Mouse (Mus musculus) kidney, adult 9 months (tissue): ENCODE data around the gene Palld.

Experiments
- DNase-seq: peaks from one replicate; pipeline ENCODE4 v3.0.0; 2022

Palld gene

DNA sequence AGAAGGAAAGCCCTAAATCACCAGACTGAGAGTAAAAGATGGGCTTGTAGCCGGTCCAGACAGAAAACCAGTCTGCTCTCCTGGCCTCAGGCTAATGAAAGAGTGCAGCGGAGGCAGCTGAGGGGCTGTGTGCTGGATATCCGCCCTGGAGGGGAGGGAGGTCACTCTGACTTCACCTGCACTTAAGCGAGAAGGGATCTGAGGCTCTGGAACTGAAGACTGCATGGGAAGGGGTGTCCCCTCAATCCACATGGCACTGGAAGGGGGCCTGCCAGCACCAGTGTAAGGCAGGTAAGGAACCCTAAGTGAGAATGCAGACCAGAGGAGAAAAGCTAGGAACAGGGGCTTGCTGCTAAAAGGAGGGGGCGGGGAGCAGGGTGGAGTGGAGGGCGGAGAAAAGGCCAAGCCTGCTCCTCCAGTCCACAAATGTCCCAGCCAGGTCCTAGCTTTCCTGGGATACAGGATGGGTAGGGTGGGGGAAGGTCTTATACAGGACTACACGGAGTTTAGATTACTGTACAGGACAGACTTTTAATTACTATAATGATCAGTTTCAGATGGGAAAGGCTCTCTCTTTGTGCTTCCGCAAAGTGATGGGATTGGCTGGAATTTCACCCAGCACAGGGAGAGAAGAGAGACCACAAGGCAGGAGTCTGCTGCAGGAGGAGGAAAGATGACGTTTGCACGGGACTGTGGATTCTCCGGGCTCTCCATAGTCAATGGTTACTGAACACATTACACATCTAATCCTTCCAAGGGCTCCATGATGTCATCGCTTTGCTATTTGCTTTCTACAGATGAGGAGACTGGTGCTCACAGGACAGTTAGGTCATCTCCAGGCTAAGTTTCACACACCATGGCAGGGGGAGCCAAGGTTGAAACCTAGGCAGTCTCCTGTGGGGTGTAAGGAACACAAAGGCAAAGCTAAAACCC is 278.7 kb downstream of the Palld start:
- DNase-seq: no peak

DNA sequence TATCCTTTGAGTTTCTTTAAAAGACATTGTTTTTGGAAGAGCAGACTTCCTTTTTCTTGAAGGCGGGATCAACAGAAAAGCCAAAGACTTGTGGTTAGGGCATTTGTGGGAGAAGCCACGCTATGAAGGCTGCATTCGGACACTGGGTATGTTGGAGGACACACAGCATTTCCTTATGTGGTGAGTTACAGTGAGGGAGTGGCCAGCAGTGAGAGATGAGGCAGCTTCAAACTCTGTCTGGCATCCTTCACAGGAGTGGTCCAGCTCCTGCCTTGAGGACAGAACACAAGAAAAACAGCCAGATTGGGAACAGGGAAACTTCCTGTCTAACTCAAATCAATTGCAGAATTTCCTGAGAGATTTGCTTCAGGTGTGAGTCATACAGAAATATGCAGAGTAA is 281.2 kb downstream of the Palld start:
- DNase-seq: no peak

DNA sequence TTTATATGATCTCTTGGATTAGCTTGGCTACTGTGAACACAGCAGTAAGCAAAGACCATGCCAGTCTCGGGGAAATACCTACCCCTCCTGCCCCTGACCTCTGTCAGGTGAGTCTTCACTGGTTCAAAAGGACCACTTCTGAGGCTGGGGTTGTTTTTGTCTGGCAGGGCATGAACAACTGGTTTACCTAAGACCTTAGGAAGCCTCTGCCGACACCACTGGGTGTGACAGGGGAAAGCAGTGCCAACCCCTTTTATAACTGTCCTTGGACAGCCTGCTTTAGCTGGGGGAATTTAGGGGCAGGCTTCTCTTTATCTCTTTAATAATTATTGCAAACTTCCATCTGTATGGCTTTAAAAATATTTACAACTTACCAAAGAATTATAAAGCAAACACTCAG is 284.8 kb downstream of the Palld start:
- no peak for DNase-seq

DNA sequence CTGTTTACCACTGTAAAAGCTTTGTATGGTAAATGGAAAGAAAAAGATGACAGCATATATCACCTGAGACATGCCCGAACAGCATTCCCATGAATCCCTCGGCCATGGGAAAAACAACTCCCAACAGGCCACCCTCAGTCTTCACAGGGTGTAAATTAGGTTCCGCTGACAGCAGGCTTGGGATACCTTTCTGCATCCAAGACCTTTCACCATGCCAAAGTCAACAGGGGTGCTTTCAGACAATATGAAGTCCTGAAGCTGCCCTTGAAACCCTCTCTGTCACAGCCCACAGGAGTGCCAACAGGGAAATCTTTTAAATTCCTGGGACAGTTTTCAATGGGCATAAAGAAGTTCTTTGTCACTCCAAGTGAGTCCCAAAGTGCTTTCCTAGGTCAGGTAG is 285.4 kb downstream of the Palld start:
- DNase-seq: no peak

DNA sequence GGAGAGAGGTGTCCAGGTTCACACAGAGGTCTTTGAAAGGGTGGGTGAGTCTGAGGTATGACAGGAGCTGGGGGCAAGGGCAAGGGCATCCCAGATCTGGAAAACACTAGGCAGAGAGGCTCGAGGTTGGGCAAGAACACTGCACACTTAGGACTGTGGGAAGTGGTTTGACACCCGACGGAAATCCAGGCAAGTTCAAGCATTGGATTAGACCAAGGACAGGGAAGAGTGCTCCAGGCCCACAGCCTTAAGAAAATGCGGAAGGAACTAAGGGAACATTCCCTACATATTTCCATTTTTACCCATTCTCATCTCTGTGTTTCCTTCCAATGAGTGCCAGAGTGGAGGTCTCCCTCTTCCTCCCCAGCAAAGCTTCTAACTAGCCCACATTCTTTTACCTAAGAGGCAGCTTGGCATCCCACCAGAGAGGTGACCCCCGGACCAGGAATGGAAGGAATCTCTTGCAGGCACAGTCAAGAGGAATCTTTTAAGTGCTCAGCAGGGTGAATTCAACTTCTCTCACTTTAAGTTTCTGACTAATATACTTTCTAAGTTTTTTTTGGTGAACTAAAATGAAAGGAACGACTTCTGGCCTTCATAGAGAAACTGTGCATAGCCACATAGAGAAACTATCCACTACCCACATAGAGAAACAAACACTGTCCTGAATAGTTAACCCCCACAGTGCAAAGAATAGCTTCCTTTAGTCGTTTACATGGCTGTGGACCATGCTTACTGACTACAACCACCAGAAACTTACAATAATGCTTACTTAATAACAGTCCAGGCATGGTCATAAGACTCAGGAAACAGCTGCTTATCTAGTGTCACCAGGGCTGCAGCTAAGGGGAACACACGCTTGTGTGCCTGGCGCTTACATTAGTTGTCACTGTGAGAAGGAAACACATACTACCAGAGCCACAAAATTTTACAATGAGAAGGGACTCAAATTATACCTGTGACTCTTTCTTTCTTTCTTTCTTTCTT is 286.5 kb downstream of the Palld start:
- DNase-seq: no peak

DNA sequence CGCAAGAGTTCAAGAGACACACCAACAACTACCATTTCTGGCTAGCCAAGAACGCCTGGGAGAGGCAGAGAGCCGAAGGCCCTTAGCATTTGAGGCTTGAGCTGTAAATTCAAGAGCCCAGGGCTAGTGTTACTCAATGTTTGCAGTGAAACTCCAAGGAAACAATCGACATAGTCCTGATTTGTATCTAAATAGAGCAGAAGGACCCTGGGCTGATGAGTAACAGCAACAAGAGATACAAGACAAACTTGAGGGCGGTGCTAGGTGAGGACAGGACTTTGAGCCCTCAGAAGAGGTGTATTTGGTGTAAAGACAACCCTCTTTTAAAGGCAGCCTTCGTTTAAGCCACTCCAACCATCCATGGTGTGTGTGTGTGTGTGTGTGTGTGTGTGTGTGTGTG is 290.7 kb downstream of the Palld start:
- DNase-seq: peak; percentile 27

DNA sequence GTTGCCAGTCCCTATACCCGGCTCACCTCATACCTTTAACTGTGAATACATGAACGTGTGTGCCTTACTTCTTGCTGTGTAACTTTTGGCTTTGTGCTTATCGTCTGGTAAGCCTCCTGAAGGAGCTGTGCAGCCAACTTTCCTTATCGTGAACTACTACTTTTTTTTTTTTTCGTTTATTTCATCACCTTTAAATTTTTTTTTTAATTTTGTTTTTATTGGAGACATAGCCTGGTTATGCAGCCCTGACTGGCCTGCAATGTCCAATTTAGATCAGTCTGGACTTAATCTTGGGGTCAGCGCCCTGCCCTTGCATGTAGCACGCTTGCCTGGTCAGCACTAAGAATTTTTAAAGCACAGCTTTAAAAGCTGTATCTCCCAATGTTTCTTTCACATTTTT is 291.4 kb downstream of the Palld start:
- peak; percentile 31 for DNase-seq

DNA sequence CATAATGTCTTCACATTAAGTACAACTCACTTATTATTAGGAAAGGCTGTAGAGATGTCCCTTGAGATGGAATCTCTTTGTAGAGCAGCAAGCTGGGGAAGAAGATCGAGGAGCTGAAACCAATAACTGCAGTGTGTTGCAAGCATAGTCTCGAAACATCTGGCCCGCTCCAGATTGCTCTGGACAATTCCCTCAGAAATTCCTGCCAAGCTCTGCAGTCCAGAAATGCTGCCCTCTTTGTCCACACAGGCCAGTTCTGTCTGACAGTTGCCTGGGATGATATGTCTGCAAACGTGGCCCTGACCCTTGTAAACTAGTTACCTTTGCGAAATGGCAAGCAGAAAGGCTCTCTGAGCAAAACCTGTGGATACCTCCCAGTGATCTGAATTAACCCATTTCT is 291.9 kb downstream of the Palld start:
- DNase-seq: no peak

DNA sequence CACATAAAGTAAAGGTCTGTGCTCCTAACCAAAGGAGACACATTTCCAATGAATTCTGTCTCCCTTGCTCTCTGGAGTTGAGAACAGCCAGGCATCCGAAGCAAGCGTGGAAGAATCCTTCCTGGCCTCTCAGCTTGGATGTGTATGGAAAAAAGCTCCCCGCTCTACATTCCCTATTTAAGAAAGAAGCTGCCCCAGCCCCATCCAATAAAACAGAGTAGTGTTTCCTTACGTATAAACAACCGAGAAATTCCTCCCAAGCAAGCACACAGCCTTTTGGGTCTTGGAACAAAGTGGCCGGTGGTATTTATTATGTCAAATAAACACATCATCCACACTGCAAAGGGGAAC is 295.1 kb downstream of the Palld start:
- no peak for DNase-seq

DNA sequence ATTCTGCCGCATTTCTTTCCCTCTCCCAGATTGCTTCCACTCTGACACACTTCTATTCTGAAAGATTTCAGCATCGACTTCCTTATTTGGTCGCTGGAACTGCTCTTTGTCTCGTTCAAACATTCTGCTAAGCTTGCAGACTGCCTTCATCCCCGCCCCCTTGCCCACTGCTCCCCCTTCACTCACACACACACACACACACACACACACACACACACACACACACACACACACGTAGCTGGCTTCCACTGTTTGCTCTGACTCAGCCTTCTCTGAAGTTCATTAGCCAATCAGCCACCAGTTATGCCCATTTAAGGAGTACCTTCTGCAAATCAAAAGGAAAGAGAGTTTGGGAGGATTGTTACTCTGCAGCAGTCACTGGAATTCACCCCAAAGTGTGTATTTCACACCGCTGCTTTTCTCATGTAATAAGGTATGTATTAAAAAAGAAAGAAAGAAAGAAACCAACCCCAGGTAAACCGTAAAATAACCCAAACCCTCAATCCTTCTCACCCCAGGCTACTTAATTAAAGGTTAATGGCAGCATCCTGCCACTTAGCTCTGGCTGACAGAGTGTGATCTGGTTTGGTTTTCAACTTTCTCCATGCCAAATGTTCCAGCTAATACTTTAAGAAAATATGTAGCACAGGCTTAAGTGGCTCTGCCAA is 295.6 kb downstream of the Palld start:
- DNase-seq: peak; percentile 85

DNA sequence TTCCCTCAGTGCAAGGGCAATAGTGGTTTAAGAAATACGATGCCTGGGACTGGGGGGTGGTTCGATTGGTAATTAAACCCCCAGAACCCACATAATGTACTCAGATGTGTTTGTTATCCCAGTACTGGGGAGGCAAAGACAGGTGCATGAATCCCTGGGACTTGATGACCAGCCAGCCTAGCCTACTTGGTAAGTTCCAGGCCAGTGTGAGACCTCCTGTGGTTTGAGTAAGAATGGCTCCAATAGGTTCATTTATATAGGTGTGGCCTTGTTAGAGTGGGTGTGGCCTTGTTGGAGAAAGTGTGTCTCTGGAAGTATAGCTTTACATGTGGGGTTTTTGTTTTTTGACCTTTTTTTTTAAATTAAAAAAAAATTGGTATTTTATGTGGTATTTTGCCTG is 297.6 kb downstream of the Palld start:
- DNase-seq: no peak

DNA sequence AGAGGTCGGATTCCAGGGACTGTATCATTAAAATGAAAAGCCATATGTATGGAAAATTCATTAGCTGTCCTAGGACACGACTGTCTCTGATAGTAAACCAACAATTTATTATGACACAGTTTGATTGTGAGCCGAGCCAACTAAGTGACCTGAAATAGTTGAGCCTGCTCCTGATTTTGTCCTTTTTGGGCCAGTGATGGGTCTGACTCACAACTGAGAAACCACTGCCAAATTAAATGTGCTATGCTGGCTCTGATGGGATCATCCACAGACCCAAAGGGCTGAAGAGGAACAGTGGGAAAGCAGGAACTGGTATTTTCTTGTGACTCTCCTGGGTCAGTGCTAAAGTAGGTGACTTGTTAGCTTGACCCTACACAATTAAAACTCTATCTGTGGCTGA is 305.6 kb downstream of the Palld start:
- no peak for DNase-seq

DNA sequence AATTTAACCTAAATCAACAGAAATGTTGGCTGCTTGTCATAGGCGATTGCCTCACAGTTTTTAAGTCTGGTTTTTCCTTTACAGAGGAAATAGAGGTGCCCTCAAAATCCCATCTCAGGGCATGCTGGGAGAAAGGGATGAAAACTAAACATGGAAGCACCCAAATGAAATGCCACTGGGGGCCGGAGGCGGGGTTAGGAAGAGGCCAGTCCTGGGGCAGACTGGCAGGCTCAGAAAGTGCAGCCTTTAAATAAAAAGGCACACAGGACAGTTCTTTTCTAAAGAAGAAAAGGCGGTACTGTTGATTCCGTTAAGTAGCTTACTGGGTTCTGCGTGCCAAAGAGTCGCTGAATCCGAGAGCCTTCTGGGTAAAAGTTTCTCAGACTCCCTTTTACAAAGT is 311.0 kb downstream of the Palld start:
- no peak for DNase-seq

DNA sequence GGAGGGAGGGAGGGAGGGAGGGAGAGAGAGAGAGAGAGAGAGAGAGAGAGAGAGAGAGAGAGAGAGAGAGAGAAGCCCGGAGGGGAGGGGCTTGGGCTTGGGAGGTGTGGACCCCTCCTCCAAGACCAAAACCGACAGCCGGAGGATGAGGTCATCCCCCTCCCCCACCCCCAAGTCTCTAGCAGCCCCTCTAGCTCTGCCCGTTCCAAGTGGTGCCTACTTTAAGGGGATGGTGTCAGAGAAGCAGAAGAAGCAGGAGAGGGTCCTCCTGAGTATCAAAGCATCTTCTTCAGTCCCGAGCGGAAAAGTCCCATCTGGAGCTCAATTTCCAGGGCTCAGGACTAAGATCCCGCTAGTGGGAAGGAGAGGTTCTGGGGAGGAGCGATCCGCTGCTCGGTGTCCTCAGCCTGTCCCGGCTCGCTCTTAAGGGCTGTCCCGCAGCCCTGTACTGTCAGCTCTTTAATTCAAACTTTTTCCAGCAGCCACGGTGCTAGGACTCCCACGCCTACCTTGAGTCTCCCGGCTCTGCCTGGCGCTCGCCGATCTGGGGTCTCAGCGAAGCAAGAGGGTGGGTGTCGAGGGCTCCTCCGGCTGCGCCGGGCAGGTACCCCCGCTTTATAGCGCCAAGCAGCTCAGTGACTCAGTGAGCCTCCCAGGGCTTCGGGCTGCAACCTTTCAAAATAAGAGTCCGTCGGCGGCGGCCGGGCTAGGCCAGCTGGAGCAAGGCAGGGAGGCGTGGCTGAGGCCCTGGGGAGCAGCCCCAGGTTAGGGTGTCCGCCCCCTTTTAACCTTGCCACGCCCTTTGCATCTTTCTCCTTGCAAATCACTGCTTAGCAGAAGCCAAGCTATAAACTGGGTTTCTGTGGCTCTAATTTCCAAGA is 311.7 kb downstream of the Palld start:
- peak; percentile 95 for DNase-seq

DNA sequence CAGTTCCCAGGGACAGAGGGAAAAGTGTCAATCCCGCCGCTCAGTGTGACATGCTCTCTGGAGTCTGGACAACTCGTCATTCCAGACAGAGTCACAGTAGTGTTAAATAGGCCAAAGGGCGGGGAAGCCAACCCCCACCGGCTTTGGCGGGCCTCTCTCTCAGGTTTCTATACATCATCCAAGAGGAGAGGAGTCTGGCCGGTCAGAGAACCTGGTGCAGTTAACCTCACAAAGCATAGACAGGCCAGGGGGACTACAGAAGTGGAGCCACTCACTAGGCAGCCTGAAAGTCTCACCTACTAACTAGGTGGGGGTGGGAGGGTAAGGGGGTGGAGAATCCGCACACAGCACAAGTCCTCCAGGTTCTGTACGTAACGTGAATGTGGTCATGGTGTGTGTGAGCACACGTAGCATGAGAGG is 312.5 kb downstream of the Palld start:
- DNase-seq: peak; percentile 52

DNA sequence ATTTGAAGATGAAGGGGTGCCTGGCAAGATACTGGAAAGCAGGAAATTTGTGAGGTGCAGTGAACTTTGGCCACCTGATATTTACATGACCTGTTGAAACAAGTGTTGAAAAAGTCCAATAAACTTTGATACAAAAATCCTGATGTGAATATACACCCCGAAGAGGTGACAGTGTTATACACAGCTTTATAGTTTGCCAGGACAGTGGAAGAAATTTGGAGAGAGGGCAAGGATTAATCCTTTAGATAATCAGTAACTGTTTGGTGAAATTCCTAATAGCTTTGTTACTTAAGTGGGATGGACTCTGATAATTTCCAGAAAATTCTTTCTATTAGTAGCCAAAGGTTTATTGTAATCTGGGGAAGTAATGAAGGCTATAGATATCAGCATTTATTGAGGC is 314.2 kb downstream of the Palld start:
- DNase-seq: peak; percentile 73

DNA sequence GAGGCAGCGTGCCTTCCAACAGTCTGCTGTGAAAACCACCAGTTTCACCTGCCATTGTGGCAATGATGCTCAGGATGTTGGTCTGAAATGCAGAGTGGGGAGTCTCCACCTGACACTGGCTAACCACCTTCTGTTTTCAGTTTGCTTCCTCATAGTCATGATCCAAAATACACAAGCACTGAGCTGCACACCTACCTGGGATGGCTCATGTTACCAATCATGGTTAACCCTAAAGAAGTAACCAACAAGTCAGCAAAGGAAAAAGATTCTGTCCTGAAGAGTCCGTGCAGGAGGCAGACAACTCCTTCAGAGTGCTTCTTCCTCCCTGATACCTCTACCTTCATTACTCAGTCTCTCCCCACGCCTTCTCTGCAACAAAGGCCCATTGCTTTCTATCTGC is 314.8 kb downstream of the Palld start:
- no peak for DNase-seq

DNA sequence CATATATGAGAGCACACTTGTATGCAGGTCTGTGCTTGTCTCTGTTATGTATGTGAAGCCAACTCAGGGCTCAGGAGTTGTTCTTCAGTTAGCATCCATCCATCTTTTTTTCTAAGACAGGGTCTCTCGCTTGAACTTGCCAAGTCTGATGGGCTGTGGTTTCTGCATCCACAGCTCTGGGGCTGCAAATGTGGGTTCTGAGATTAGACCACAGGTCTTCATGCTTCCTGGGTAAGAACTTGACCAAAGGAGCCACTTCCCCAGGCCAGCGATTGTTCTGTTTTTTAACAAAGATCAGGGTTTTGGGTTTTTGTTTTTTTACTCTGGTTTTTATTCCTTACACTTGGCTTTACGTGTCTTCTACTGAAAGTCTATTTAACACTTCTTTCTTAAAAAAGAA is 316.0 kb downstream of the Palld start:
- no peak for DNase-seq

DNA sequence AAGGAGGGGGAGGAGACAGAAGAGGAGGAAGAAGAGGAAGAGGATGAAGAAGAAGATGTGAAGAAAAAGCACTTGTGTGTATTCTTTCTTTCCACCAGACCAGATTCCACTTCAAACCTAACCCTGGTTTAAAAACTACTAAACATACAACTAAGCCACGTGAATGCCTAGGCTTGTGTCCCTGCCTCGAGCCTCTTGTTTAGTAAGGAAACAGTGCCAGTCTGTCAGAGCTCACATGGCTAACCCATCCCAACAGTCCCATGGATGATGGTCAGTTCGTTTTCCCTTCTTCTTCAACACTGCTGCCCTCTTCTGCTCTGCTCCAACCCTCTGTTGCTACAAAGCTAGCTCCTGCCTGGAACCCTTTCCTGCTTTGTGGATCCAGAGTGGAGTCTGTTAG is 316.7 kb downstream of the Palld start:
- DNase-seq: no peak

DNA sequence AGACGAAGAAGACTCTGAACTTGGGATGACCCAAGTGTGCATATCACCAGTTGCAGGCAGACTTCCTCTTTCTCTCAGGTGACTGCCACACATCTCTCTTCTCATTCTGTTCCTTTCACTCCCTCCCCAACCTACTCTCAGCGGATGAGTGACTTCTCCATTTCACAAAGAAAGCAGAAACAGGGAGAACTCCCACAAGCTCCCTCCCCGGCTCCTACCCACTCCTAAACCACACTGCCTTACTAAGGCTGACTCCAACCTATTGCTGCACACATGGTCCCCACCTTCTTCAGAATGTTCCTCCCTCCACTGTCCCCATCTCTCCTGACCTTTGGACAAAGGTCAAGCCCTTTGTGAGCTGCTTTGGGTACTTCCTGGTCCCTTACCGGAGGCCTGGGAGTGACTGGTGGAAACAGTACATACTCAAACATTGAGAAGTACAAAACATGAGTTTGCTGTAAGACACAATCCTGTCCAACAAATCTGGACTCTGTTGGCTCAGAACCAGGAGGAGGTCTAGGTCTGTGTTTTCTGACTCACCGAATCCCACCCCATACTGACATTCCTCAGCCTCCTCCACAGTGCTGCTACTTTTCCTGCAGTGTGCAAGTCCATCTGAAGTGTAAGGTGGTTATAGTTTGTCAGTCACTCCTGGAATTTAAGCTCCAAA is 317.6 kb downstream of the Palld start:
- DNase-seq: no peak

DNA sequence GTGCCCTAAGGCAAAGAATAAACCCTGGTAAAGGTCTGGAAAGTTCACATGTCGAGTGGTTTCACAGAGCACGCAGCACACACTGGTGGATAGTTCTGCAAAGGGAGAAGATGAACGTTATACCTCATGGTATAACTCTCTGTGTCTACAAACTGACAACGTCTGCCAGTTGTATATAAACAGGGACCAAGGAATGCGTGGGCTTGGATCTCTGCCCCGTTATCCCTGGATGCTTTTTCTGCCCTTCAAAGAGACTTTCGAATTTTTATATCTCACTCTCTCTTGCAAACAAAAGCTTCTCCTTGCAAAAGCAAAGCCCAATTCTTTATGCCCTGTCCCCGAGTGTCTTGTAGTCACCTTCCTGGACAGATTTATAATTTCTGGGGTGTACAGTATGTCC is 319.9 kb downstream of the Palld start:
- DNase-seq: no peak

DNA sequence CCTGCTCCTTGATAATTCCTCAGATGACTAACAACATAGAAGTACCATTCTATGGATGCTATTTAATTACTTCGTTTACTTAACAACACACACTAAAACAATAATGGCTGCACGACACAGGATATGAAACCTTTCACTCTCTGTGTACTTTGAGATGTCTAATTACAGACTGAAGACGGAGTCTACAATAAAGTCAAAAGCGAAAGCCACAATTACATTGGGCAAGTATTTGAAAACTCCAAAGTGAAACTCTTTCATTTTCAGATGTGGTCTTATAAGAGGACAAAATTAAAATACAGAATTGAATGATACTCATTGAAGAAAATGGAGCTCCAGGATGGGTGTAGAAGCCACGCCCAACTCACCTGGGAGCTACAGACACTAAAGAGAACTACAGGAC is 321.2 kb downstream of the Palld start:
- no peak for DNase-seq
